Mouse (Mus musculus) large intestine, adult 2 months (tissue): ENCODE results near the gene Lmtk3. TPM values are rescaled to one million over a fixed set of nuclear protein-coding genes. Genes with fewer than 3 reads are reported as not detected.

Source experiments
- DNase-seq: peaks from one replicate; pipeline ENCODE4 v3.0.0-alpha.2; 2012; ENCODE audit warnings: low read depth, low spot score
- WGBS: fragments of 180-500 bp; shearing (Covaris S2); methylation state at CpG from one replicate; pipeline ENCODE4 v1.1.7; 2018; 5-methylcytosine and 5-hydroxymethylcytosine counted together
- polyA plus RNA-seq: library from polyadenylated mRNA; depleted of rRNA; stranded (reverse); fragments of >200 nt; gene quantifications from 2 replicates; pipeline ENCODE4 v1.2.3, GENCODE M21; 2012; rRNA removed

Lmtk3 gene
- polyA plus RNA-seq: 0.73 and 2.1 TPM in 2 replicates

GRCm38 (mm10) chr7:45783511-45784091 is at the start of gene Lmtk3:
Lmtk3 (plus strand) TSS chr7:45783738.
- no peak for DNase-seq
- 1% methylated on average over 38 of the region's 38 CpGs for WGBS

- no peak for DNase-seq
- 8% methylated on average over 9 of the region's 9 CpGs for WGBS
Observed at GRCm38 (mm10) chr7:45739162-45739763, 44.3 kb upstream of the Lmtk3 start.

GRCm38 (mm10) chr7:45739820-45740219 is 43.7 kb upstream of the Lmtk3 start:
- WGBS: 51% methylated on average over 10 of the region's 10 CpGs
- DNase-seq: no peak

DNA sequence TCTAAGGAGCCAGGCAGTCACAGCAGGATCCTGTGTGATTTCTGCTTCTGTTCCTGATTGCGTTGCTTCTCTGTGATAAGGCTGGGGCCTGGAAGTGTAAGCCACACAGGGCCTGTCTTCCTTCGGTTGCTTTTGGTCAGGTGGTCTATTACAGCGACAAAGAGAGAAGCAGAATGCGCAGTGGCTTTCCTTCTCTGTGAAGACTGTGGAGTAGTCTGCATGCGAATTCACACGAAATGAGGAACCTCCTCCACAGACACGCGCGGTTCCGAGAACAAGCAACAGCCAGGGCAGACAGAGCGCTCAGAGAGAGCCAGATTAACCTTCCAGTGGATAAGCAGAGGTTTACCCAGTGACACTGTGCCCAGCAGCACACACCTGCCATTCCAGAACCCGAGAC is 42.2 kb upstream of the Lmtk3 start:
- DNase-seq: no peak
- WGBS: 88% methylated on average over 12 of the region's 12 CpGs

DNA sequence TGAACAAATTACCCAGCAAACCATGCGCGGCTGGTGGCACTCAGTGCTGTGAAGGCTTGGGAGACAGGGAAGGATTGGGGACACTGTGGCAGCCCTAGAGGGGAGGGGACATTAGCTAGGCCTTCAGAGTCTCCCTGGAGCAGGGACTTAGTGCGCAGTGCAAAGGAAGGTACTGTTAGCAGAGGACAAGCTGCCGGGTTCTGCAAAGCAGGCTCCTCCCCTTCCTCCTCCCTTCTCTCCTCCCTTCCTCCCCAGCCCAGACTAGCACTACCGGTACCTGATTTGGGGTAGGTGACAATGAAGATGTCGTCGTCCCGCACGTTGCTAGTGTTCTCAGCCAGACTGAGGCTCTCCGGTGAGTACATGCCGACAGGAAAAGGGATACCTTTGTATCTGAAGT is 41.8 kb upstream of the Lmtk3 start:
- DNase-seq: no peak
- 28% methylated on average over 11 of the region's 11 CpGs for WGBS

- no peak for DNase-seq
- WGBS: 15% methylated on average over 19 of the region's 19 CpGs
Observed at GRCm38 (mm10) chr7:45742338-45742737, 41.2 kb upstream of the Lmtk3 start.

DNA sequence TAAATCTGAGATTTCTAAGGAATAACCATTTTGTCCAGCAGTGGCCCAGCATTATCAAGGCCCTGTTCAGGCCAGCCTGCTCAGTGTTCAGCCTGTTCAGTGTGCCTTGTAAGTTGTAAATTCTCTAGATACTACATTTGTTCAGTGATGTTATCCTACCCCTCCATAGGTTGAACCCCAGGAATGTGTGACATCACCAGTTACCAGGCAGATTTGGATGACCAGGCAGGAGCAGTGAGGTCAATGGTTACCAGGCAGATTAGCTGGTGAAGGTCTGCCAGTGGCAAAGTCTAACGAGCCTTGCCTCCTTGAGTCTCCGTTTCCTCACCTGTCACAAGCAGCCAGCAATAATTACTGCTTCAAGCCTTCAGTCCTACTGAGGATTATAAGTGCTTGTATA is 39.2 kb upstream of the Lmtk3 start:
- WGBS: 28% methylated on average over 2 of the region's 2 CpGs
- no peak for DNase-seq

DNA sequence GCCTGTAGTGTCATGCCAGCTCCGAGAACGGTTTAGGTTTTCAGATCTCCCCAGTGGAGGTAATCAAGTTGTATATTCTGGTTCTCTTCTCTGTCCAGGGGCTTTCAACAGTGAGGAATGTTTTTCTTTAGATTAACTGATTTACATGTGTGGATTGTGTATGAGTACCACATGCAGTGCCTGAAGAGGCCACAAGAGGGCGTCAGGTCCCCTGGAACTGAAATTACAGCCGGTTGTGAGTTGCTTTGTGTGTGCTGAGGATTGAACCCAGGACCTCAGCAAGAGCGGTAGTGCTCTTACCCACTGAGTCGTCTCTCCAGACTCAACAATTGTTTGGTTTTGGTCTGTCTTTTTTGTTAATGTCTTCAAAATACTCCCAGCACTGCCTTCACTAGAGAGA is 37.0 kb upstream of the Lmtk3 start:
- no peak for DNase-seq

GRCm38 (mm10) chr7:45747450-45747849 is 36.1 kb upstream of the Lmtk3 start:
- no peak for DNase-seq
- 93% methylated on average over 5 of the region's 5 CpGs for WGBS

More for the DNA sequence above, 37.0 kb upstream of the Lmtk3 start:
- WGBS: 74% methylated on average over 6 of the region's 6 CpGs

- 80% methylated on average over 7 of the region's 7 CpGs for WGBS
- DNase-seq: no peak
Observed at GRCm38 (mm10) chr7:45748110-45748509, 35.4 kb upstream of the Lmtk3 start.

DNA sequence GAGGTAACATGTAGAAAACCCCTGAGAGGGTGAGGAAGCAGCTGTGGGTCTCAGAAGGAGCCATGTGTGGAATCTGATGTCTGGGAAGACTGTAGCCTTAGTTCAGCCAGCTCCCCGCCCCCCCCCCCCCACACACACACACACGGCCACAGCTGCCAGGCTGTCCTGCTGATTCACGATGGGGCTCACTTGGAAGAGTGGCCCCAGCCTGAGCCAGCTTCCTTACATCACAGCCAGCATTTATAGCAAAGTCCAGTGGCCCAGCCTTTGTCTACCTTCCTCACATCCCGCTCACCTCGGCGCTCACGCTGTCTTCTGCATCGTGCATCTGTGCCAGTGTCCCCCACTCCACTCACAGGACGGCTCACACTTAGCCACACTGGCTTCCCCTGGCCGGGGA is 34.1 kb upstream of the Lmtk3 start:
- WGBS: 28% methylated on average over 10 of the region's 10 CpGs
- no peak for DNase-seq

DNA sequence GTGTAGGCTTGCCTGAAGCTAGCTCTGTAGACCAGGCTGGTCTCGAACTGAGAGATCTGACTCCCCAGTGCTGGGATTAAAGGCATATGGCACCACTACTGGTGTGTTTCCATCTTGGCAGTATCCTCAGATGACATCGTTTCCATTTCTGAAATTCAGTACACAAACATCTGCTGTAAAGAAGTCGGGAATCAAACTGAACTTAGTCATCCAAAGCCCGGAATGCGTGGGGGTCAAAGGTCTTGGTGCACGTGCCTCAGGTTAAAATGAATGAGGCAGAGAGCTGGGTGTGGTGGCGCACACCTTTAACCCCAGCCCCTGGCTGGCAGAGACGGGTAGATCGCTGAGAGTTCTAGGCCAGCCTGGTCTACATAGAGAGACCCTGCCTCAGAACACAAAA is 33.4 kb upstream of the Lmtk3 start:
- DNase-seq: no peak
- WGBS: 27% methylated on average over 9 of the region's 9 CpGs

- WGBS: 75% methylated on average over 6 of the region's 6 CpGs
- DNase-seq: no peak
Observed at GRCm38 (mm10) chr7:45755703-45756102, 27.8 kb upstream of the Lmtk3 start.

- no peak for DNase-seq
- 3% methylated on average over 26 of the region's 27 CpGs for WGBS
Observed at GRCm38 (mm10) chr7:45759400-45759799, 24.1 kb upstream of the Lmtk3 start.

DNA sequence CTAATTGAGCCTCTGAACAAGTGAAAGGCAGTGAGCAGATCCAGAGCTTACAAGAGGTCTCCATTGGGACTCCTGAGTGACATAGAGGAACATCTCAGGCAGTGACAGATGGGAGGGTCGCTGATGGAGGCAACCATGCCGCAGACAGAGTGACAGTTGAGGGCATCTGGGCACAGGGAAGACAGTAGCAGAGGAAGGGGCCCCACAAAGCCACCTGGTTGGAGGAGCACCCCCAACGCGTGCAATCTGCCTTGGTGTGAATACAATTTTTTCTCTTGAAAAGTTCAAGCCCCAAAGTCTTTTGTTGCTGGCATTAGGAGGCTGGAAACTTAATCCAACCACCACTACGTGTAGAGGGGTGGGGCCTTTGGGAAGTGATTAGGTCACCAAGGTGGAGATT is 23.4 kb upstream of the Lmtk3 start:
- WGBS: 67% methylated on average over 5 of the region's 5 CpGs
- DNase-seq: no peak

GRCm38 (mm10) chr7:45765995-45766394 is 17.5 kb upstream of the Lmtk3 start:
- DNase-seq: no peak
- WGBS: 37% methylated on average over 8 of the region's 8 CpGs

GRCm38 (mm10) chr7:45766764-45767163 is 16.8 kb upstream of the Lmtk3 start:
- WGBS: 60% methylated on average over 8 of the region's 8 CpGs
- DNase-seq: no peak

DNA sequence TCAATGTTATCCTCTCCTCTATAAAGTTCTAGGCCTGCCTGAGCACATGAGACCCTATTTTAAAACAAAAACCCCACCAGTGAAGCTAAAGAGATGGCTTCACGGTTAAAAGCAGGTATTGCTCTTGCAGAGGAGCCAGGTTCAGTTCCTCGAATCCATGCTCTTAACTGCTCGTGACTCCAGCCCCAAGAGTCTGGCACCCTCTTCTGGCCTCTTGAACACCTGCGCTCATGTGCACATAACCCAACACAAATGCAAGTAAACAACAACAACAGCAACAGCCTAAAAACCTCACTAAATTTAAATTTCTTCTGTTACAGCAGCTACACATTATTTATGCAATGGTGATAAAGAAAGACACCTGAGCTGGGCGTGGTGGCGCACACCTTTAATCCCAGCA is 16.0 kb upstream of the Lmtk3 start:
- no peak for DNase-seq
- WGBS: 96% methylated on average over 6 of the region's 6 CpGs

DNA sequence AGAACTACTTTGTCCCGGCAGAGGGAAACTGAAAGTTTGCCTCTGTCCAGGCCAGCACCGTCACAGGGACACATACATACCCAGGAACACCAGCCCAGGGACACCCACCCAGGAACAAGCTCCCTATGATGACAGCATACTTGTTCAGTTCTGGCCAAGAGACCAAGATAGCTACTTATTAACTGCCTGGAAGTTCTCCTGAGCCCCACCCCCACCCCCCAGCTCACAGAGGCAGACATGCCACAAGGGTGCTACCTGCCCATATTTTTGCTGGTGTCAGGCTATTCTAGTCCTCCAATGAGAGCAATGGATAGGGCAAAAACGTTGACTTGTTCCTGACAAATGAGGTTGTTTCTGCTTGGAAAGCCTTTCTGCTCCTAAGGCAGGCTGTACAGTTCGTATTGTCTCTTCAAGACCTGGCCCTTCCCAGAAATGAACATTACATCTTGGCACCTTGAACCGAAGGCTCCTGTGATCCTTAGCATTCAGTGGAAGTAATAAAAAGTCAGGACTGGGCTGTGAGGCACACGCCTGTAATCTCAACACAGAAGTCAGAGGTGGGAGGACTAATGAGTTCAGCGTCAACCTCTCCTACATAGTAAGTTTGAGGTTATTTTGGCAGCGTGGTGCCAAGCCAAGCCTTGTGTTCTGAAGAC is 13.0 kb upstream of the Lmtk3 start:
- no peak for DNase-seq
- WGBS: 23% methylated on average over 8 of the region's 8 CpGs

DNA sequence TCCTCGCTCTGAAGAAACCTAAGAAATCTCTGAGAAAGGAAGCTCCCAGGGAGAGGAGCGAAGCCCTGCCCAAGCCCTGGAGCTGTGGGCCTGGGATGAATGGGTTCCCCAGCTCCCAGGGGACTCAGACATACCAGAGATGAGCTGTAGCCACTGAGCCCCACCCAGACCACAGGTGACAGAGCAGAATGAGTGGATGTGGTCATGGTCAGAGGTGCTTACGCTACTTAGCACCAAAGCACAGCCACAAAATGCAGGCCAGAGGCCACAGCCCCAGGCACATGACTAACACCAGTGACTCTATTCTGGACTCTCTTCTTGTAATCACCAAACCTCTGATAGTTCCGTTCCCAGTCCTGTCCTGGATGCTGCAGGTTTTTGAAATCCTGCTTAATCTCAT is 12.4 kb upstream of the Lmtk3 start:
- DNase-seq: no peak
- 39% methylated on average over 4 of the region's 4 CpGs for WGBS

GRCm38 (mm10) chr7:45775237-45775636 is 8.3 kb upstream of the Lmtk3 start:
- no peak for DNase-seq
- 80% methylated on average over 7 of the region's 7 CpGs for WGBS
